Mouse (Mus musculus) midbrain, postnatal 0 days (tissue): Measurements from ENCODE around the gene Mlec. TPM values are rescaled to one million over a fixed set of nuclear protein-coding genes. Genes with fewer than 3 reads are reported as not detected.

Source experiments
- ATAC-seq: fragments of 200-750 bp; cut with Nextera tagmentation; 2 replicates; pipeline ENCODE4 v1.8.0; 2017; ENCODE audit warnings: moderate number of reproducible peaks, mild to moderate bottlenecking, moderate TSS enrichment, moderate library complexity; ENCODE audit not compliant: low FRiP score
- DNase-seq: peaks from one replicate; pipeline ENCODE4 v3.0.0-alpha.2; 2015; ENCODE audit warnings: low spot score
- H3K27ac ChIP-seq: fragments of 300-500 bp; sonication (generic); 2 replicates; pipeline ENCODE4 v1.5.1; 2014; ENCODE audit warnings: low read depth, mild to moderate bottlenecking, low read length, mixed read lengths
- H3K27me3 ChIP-seq: fragments of 300-500 bp; sonication (generic); 2 replicates; pipeline ENCODE4 v1.6.1; 2014; ENCODE audit warnings: low read length, control low read depth, mixed read lengths; ENCODE audit not compliant: insufficient read depth
- H3K36me3 ChIP-seq: fragments of 300-500 bp; sonication (generic); 2 replicates; pipeline ENCODE4 v1.6.1; 2014; ENCODE audit warnings: low read length, control low read depth, mixed read lengths; ENCODE audit not compliant: insufficient read depth
- H3K4me1 ChIP-seq: fragments of 300-500 bp; sonication (generic); 2 replicates; pipeline ENCODE4 v1.6.1; 2014; ENCODE audit warnings: mild to moderate bottlenecking, control low read depth, antibody characterized with exemption, low read length, mixed read lengths; ENCODE audit not compliant: insufficient read depth
- H3K4me2 ChIP-seq: fragments of 300-500 bp; sonication (generic); 2 replicates; pipeline ENCODE4 v1.6.1; 2014; ENCODE audit warnings: low read depth, mild to moderate bottlenecking, low read length, mixed read lengths; ENCODE audit not compliant: poor library complexity, severe bottlenecking
- H3K4me3 ChIP-seq: fragments of 300-500 bp; sonication (generic); 2 replicates; pipeline ENCODE4 v1.5.1; 2014; ENCODE audit warnings: low read depth, mild to moderate bottlenecking, low read length, moderate library complexity
- H3K9ac ChIP-seq: fragments of 300-500 bp; sonication (generic); replicated peaks from 2 replicates; pipeline ENCODE4 v1.6.1; 2014; ENCODE audit warnings: mild to moderate bottlenecking, low read length, moderate library complexity, mixed read lengths; ENCODE audit not compliant: poor library complexity, severe bottlenecking
- H3K9me3 ChIP-seq: fragments of 300-500 bp; sonication (generic); 2 replicates; pipeline ENCODE4 v1.6.1; 2016; ENCODE audit warnings: low read length, control low read depth
- CTCF ChIP-seq: IDR thresholded peaks from 2 replicates; pipeline ENCODE4 v1.5.1; 2016; ENCODE audit warnings: antibody characterized with exemption, mild to moderate bottlenecking
- whole genome bisulfite sequencing: fragments of 180-500 bp; shearing (Covaris S2); extraction: QIAGEN DNeasy Blood & Tissue Kit; methylation state at CpG from one replicate; pipeline ENCODE4 v1.1.7; 2014; 5-methylcytosine and 5-hydroxymethylcytosine counted together
- polyA plus RNA-seq: library from polyadenylated mRNA; unstranded; fragments of >200 nt; fragmentation: Nextera tagmentation; extraction: Ambion mirVana; gene quantifications from 2 replicates; pipeline ENCODE4 v1.2.1, GENCODE M21; 2015
- total RNA-seq: library from RNA; depleted of rRNA; stranded (reverse); fragments of >200 nt; gene quantifications from 2 replicates; pipeline ENCODE4 v1.2.3, GENCODE M21; 2014

The Mlec gene
- total and polyA plus RNA-seq, 2 experiments from 2014 or later = 16.2 to 64.6 TPM

DNA sequence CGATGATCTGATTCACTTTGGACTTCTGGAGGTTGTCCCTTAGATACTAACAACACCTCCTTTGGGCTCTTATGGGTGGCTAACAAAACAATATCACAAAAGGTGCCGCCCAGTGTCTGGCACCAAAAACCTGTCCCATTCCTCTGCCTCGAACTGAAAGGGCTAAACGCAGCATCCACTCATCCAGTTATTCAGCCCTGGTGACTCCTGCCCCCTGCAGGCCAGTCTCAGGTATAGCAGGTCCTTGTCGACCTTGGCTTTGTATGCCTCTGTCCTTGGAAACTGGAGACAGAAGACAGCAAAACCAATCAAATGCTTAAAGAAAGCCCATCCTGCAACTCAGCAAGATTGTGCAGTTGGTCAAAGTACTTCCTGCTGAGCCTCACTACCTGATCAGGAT is 30.8 kb upstream of the Mlec start:
- TF ChIP-seq CTCF = peak; percentile 89
- H3K36me3 ChIP-seq = no peaks in the 10 kb centered on the region

DNA sequence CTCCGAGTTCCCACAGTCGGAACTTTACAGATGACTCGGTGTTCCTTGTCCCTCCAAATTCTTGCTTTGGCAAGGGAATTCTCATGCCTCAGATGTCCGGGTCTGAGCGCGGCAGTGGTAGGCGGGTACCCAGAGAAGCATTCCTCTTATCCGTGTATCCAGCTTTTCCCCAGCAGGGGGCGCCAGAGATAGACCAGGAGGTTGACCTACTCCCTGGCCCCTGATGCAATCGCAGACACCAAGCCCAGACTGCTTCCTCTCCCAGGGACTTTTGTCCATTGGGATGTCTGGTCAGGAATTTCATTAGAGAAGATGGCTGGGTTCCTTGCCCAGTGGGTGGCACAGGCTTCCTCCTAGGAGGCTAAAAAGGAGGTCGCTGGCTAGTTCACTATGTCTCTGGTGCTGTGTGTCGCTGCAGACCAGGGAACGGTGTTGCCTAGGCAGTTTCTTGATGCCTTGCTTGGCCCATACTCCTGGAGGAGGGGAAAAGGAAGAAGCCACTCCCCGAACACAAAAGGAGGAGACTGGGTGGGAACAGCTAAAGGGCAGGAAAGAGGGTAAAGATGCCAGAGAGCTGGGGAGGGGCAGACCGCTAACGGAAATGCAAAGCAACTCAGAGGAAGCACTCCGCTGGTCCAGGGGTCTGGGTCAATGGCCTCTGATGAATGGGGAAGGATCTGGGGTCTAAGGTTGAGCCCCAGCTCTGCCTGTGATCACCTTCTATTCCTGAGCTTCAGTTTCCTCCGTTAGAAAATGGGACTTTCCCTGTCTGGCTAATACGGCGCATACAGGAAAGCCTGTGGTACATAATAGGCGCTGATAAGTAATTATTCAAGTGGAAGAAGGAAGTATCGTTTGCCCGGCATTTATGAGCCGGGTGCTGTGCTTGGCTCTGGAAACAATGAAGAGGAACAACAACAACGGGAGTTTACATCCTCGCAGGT is 29.5 kb upstream of the Mlec start:
- 26% methylated on average over 26 of the region's 26 CpGs for whole genome bisulfite sequencing
- DNase-seq = peak; percentile 87
- Histone ChIP-seq H3K36me3 (no peaks in the 10 kb centered on the region), H3K27me3 (peaks cover 24% of the 10 kb centered on the region), H3K27ac (no peak overlapping the region), H3K4me3 (no peak overlapping the region), H3K4me1 (peaks cover 7% of the 10 kb centered on the region), H3K4me2 (peak overlapping the region; percentile 20), H3K9ac (no peak overlapping the region), H3K9me3 (no peaks in the 10 kb centered on the region)
- peak; percentile 77 for ATAC-seq
- peak; percentile 87 for TF ChIP-seq CTCF

More for the DNA sequence above, 30.8 kb upstream of the Mlec start:
- 44% methylated on average over 5 of the region's 5 CpGs for WGBS
- H3K4me2 ChIP-seq = no peak overlapping the region
- H3K4me3 ChIP-seq = no peak overlapping the region
- H3K4me1 ChIP-seq = peaks cover 11% of the 10 kb centered on the region
- H3K9me3 ChIP-seq = no peaks in the 10 kb centered on the region
- ATAC-seq = no peak
- peak; percentile 60 for DNase-seq
- H3K9ac ChIP-seq = no peak overlapping the region
- H3K27ac ChIP-seq = no peak overlapping the region
- H3K27me3 ChIP-seq = peaks cover 24% of the 10 kb centered on the region

- Histone ChIP-seq H3K4me2 (peak overlapping the region; percentile 10; the same call in 1 of the 2 replicates), H3K27me3 (peaks cover 19% of the 10 kb centered on the region), H3K9me3 (no peaks in the 10 kb centered on the region), H3K4me3 (no peak overlapping the region), H3K36me3 (no peaks in the 10 kb centered on the region), H3K27ac (no peak overlapping the region), H3K4me1 (peaks cover 4% of the 10 kb centered on the region; the same call in 1 of the 2 replicates), H3K9ac (no peak overlapping the region)
- 22% methylated on average over 17 of the region's 17 CpGs for WGBS
- TF ChIP-seq CTCF = no peak
- ATAC-seq = peak; percentile 26; the same call in 1 of the 2 replicates
- DNase-seq = peak; percentile 85
Observed at GRCm38 (mm10) chr5:115186371-115187073, 28.5 kb upstream of the Mlec start.

DNA sequence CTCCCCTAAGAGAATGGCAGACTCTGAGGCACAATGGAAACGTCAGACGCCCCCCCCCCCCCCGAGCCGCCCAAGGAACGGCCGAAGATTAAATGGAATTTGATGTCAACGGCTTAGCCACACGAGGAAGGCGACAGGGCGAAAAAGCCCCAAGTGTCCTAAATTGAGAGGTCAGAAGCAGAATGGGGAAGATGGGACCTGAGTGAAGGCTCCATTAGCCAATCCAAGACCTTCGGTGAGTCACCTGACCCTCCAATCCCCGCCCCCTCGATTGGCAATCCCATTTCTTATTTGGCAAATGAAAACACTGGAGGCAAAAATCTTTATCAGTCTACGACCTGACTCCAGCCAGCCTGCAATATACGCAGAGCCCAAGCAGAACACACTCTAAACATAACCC is 26.7 kb upstream of the Mlec start:
- H3K4me3 ChIP-seq = peak overlapping the region; percentile 22; the same call in 1 of the 2 replicates
- 14% methylated on average over 15 of the region's 15 CpGs for WGBS
- DNase-seq (peak; percentile 77), ATAC-seq (peak; percentile 52; the same call in 1 of the 2 replicates)
- no peaks in the 10 kb centered on the region for H3K9me3 ChIP-seq
- no peak overlapping the region; the same call in 1 of the 2 replicates for H3K9ac ChIP-seq
- TF ChIP-seq CTCF = no peak
- peak overlapping the region; percentile 44 for H3K4me2 ChIP-seq
- H3K36me3 ChIP-seq = no peaks in the 10 kb centered on the region
- H3K4me1 ChIP-seq = peaks cover 4% of the 10 kb centered on the region; the same call in 1 of the 2 replicates
- peaks cover 4% of the 10 kb centered on the region for H3K27me3 ChIP-seq
- H3K27ac ChIP-seq = no peak overlapping the region

GRCm38 (mm10) chr5:115183482-115183881 is 25.5 kb upstream of the Mlec start:
- no peak for ATAC-seq
- no peak overlapping the region for H3K4me2 ChIP-seq

More at GRCm38 (mm10) chr5:115183482-115183881, 25.5 kb upstream of the Mlec start:
- H3K9ac ChIP-seq = no peak overlapping the region
- TF ChIP-seq CTCF = no peak
- no peak for DNase-seq
- no peak overlapping the region for H3K4me3 ChIP-seq
- H3K27me3 ChIP-seq = no peaks in the 10 kb centered on the region
- H3K27ac ChIP-seq = no peak overlapping the region
- no peaks in the 10 kb centered on the region for H3K9me3 ChIP-seq
- H3K4me1 ChIP-seq = peaks cover 4% of the 10 kb centered on the region; the same call in 1 of the 2 replicates
- WGBS = 75% methylated on average over 10 of the region's 10 CpGs
- H3K36me3 ChIP-seq = no peaks in the 10 kb centered on the region
